Mouse (Mus musculus): Measurements from ENCODE around the gene Pip4k2c.

- TF ChIP-seq CTCF (IDR thresholded peaks at IDR 0.05; ENCODE audit: extremely low read depth, insufficient read length, insufficient replicate concordance, low read depth, low read length) (no peak), POLR2A (IDR thresholded peaks at IDR 0.05; ENCODE audit: low read depth, low read length) (no peak)
Observed at GRCm38 (mm10) chr10:127203106-127203505, 8.3 kb downstream of the Pip4k2c start.

All from small intestine, adult 2 months (tissue).